Mouse (Mus musculus) heart, adult 8-10 months (tissue): ENCODE measurements around the gene Hgd. TPM values are rescaled to one million over a fixed set of nuclear protein-coding genes. Genes with fewer than 3 reads are reported as not detected.
A peak's percentile ranks its signal among the peaks of the same experiment; 100 is the strongest.

Source experiments
- DNase-seq: peaks from one replicate; pipeline ENCODE4 v3.0.0; 2022; ENCODE audit warnings: low spot score
- total RNA-seq, 4 experiments: library from RNA; stranded (reverse); gene quantifications; 2 replicates each; pipeline ENCODE4 v1.2.4; 2022

Gene Hgd
- total RNA-seq, 4 experiments from 2014 or later = not detected

GRCm38 (mm10) chr16:37580651-37581050 lies 698 bp downstream of the Hgd start:
- no peak for DNase-seq

DNA sequence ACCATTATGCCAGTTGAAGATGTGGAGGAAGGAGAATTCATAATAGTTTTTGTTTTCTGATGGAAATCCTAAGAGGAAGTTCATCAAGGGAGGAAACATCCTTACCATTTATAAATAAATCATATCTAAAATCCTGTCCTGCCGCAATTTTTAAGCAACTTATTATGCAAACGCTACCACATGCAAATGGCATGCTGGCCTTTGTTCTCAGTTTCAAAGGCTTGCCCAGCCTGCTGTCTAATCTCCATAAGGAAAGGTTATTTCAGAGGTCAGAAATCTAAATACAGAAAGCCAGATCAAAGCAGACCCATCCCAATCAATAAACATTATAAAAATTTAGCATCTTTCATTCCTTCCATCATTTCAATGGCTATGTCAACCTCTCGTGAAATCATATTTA lies 1.9 kb downstream of the Hgd start:
- no peak for DNase-seq

- no peak for DNase-seq
These were observed 3.4 kb downstream of the Hgd start for GRCm38 (mm10) chr16:37583306-37583705.

- DNase-seq = no peak
These were observed 3.8 kb downstream of the Hgd start for GRCm38 (mm10) chr16:37583801-37584200.

DNA sequence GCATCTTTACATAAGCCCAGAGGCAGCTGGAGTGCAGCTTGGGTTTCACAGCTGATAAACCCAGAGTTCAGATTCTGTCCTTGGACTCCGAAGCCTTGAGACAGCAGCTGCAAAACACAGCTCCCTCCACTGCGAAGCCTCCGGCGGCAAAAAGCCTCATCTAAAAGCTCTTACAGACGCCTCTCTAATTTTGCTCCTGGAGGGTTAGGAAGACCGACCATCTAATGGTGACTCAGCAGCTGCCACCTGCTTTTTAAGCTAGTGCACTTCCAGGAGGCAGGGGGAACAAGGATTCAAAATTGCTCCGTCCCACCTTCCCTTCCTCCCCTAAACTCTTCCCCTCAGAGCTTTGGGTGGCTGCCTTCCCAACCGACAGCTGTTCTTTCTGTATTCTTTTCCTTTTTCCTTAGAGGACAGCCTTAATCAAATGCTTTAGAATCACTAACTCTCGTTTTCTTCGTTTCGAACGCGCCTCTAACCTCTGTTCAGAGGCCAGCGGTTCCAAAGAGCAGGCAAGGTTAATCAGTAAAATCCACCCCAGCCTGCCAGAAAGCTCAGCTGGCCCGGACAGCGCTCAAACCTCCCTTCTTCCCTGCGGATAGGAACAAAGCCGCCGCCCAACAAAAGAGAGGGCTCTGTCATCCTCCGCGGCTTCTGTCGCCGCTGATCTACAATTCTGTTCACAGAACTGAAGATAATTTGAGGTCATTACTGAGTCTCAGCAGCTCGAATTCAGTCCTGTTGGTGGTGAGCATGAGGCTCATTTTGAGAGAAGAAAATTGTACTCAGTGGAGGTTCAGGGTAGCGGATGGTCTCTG lies 4.5 kb downstream of the Hgd start:
- peak; percentile 27 for DNase-seq

GRCm38 (mm10) chr16:37585129-37585563 lies 5.2 kb downstream of the Hgd start:
- DNase-seq = no peak

GRCm38 (mm10) chr16:37590921-37591320 lies 11.0 kb downstream of the Hgd start:
- DNase-seq = no peak

DNA sequence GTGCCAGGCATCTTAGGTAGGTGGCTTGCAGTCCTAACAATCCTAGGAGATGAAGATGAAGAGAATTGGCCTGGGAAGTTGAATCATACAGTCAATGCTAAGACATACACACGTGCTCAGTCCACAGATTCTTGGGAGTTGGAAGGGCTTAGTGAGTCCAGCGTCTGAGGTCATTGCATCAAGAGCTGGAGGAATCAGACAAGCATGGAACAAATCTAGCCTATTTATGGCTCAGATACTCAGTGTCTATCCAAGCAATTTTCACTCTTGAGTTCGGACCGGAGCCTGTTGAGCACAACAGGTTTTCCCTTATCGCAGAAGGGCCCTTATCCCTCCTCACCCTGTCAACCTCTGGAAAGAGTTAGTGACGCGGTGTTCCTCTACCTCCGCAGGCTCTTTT lies 11.6 kb downstream of the Hgd start:
- DNase-seq = no peak

- DNase-seq = no peak
These were observed 17.5 kb downstream of the Hgd start for GRCm38 (mm10) chr16:37597412-37597811.

GRCm38 (mm10) chr16:37598463-37598862 lies 18.5 kb downstream of the Hgd start:
- DNase-seq = no peak

- no peak for DNase-seq
These were observed 19.4 kb downstream of the Hgd start for GRCm38 (mm10) chr16:37599326-37599725.

DNA sequence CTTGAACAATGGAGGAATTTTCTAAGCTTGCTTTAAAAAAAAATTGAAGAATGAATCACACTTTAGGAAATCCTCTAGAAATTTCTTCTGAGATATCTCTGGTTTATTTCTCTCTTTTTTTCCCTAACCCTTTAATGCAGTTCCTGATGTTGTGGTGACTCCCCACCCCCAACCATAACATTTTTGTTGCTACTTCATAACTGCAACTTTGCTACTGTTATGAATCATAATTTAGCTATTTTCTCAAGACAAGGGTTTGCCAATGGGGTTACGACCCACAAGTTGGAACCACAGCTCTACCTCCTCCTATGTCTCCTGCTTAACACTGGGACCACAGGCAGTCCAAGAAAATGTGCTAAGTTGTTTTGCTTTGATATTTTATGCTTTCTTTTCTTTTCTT lies 23.5 kb downstream of the Hgd start:
- no peak for DNase-seq

GRCm38 (mm10) chr16:37604243-37604642 lies 24.3 kb downstream of the Hgd start:
- no peak for DNase-seq

GRCm38 (mm10) chr16:37610333-37610732 lies 30.4 kb downstream of the Hgd start:
- no peak for DNase-seq

- no peak for DNase-seq
These were observed 31.1 kb downstream of the Hgd start for GRCm38 (mm10) chr16:37611072-37611471.

DNA sequence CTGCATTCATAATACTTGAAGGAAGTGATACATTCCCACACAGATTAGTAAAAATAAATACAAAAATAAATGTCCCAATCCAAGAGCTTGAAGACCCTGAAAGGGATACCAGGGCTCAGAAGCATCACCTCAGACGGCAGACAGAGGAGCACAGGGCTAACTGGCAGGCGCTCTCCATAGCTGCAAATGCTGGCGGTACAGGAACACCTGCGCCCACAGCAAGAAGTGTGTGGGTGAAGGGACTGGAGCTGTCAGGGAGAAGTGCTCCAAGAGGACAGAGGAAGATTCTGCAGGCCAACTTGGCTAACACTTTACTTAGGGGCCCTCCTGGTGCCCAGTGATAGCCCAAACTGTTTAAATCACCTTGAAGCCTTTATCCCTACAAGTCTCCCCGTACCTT lies 32.1 kb downstream of the Hgd start:
- no peak for DNase-seq

DNA sequence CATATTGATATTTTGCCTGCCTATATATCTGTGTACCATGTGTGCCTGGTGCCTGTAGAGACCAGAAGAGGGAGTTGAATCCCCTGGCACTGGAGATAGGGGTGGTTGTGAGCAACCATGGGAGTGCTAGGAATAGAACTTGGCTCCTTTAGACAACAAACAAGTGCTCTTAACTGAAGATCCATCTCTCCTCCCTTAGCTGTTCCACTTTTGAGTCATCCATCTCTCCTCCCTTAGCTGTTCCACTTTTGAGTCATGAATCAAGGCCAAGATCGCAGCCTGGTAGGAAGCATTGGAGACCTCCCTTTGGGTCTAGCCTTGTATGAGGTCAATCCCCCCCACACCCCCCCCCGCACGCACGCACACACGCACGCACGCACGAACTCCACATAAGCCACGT lies 34.6 kb downstream of the Hgd start:
- DNase-seq = no peak

DNA sequence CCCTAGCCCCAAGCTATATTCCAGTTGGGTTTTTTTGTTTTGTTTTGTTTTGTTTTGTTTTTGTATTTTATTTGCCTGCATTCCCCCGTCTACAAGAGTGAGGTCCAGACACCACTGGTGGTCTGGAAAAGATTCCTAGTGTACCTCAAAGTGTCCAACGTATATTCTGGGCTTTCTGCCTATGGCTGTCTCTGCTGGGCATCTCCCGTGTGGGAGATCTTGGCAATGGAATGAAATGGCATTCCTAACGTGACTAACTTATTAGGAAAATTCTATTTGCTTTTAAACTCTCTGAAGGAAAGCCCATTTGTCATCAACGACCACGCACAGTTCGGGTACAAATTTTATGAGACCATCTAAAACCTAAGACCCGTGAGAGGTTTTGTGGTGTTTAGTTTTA lies 35.5 kb downstream of the Hgd start:
- DNase-seq = no peak

DNA sequence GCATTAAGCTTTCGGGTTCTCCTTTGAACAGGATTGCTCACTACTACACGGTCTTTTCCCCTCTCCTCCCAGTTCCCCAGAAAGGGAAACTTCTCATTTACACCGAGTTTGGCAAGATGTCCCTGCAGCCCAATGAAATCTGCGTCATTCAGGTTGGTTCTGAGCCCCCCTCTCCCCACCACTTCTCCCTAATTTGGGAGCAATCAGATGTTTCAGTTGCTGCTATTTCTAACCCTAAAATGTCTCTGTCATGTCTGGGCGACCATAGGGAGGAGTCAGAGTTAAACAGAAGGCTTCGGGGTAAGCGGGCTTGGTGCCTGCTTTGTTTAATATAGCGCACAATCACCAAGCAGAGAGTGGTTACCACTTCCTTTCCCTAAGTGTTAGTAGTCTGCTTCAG lies 36.2 kb downstream of the Hgd start:
- no peak for DNase-seq

DNA sequence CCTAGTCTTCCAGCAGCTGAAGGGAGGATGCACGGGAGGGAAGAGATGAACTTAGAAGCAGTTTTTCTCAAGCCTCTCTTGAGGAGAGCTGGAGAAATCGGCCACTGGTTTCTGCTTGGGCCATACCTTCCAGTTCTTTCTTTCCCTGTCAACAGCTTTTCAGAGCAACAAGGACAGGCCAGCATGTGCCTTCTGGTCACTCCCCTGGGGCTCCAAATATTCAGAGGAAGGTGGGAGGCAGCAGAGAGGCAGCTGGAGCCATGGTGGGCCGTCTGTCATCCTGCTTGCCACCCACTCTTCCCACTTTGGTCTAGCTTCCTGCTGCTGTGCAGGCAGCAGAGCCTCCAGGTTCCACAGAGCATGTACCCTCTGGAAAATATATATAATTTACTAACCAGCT lies 37.7 kb downstream of the Hgd start:
- DNase-seq = no peak

DNA sequence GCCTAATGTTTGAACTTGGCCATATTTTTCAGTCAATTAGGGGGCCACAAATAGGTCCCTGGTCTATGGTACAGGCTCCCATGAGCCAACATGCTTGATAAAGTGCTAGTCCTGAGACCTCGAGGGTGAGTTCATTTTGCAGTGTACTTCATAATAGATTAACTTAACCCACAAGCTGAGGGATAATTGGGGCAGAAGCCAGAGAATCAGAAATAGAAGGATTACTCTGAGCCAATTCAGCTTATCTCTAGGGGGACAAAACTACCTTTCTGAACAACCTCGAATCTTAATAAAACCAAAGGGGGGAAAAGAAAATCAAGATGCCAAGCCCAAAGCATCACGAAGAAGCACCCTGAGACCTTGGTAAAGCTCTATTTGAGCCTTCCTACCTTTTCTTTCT lies 42.5 kb downstream of the Hgd start:
- DNase-seq = no peak

GRCm38 (mm10) chr16:37622919-37623318 lies 43.0 kb downstream of the Hgd start:
- DNase-seq = no peak

- DNase-seq = no peak
These were observed 46.5 kb downstream of the Hgd start for GRCm38 (mm10) chr16:37626388-37626949.

DNA sequence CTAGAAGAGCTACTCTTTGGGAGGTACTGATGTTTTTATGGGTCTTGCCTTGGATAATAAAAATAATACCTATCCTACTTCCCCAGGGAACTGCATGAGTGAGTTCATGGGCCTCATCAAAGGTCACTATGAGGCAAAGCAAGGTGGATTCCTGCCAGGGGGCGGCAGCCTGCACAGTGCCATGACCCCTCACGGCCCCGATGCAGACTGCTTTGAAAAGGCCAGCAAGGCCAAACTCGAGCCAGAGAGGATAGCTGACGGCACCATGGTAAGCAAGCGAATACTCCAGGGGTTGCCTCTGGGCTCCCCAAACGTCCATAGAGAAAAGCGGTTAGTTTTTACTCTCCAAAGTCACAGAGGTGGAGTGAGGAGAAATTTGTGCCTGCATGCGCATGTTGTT lies 48.4 kb downstream of the Hgd start:
- no peak for DNase-seq
